Mouse (Mus musculus) small intestine, adult 2 months (tissue): ENCODE measurements around the gene Alg13.

ENCODE experiments used
- CTCF ChIP-seq: fragments of 200-500 bp; IDR thresholded peaks from 2 replicates; pipeline ENCODE4 v1.5.1; 2012; ENCODE audit warnings: low read depth, mild to moderate bottlenecking, control low read depth, inconsistent platforms, low read length, moderate library complexity, mixed read lengths; ENCODE audit not compliant: insufficient replicate concordance, insufficient read length; ENCODE audit errors: extremely low read depth
- POLR2A ChIP-seq: fragments of 200-500 bp; IDR thresholded peaks from 2 replicates; pipeline ENCODE4 v1.6.1; 2012; ENCODE audit warnings: low read depth, mild to moderate bottlenecking, control low read depth, inconsistent platforms, low read length, moderate library complexity

DNA sequence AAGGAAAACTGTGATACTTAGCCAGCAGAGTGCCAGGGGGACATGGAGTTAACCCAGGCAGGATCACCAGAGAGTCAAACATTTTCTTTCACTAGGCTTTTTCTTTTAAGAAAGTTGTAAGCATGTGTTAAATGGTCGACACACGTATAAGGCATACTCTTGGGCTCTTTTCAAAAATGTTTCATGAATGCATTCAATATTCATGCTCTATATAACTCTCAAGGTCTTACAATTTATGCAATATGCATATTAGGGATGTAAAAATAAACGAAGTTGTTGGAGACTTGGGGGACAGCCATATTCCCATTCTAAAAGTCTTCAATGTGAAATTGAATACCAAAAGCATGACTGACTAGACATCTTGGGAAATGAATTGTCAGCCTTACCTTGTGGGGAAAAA lies 106.2 kb downstream of the Alg13 start:
- no peak for TF ChIP-seq CTCF
- no peak for TF ChIP-seq POLR2A
